Mouse (Mus musculus) thymus, adult 18-20 months (tissue): Measurements from ENCODE around the gene Bloc1s4.

Experiments used
- DNase-seq, 2 experiments: peaks; one replicate each; pipeline ENCODE4 v3.0.0; 2022; ENCODE audit warnings: mixed read lengths in 2 of 2

The Bloc1s4 gene

DNA sequence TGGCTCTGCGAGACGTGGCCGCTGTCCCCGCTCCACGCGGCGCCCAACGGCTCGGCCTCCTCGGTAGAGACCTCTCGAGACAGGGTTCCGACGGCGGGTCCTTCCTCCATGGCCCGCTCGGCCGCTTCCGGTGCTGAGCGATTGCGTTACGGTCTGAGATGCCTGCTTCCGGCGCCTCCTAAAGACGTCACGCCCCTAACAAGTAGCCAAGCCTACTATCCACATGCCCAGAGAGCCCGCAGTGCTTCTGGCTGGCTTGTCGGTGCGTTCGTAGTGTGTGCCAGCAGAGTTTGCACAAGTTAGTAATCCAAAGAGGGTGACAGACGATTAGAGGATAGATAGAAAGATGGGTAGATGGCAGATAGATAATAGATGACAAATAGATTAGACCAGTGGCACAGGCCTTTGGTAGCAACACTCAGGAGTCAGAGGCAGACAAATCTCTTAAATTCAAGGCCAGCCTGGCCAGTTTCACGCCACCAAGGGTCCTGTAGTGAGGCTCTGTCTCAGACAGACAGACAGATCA, at the start of gene Bloc1s4:
TSS of gene Bloc1s4 (minus strand) at position 115 of the 526 bp plus-strand sequence.
- DNase-seq = peak; percentile 67 to 76

DNA sequence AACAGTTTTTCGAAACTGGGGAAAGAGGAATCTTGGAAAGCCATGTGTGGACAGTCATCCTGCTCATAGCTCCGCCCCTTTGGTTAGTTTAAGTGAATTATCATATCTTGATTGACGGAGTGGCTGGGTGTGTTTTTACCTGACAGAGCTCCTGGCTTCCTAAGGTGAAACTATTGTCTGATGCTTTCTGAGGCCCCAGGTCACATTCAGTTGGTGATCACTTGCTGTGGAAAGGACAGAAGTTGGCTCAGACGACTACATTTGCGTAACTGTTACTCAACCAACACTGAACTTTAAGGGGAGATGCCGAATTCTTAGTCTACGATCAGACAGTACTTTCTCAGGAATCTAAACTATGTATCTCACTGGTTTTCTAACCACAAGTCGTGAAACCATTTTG, 48.8 kb upstream of the Bloc1s4 start:
- DNase-seq = no peak

DNA sequence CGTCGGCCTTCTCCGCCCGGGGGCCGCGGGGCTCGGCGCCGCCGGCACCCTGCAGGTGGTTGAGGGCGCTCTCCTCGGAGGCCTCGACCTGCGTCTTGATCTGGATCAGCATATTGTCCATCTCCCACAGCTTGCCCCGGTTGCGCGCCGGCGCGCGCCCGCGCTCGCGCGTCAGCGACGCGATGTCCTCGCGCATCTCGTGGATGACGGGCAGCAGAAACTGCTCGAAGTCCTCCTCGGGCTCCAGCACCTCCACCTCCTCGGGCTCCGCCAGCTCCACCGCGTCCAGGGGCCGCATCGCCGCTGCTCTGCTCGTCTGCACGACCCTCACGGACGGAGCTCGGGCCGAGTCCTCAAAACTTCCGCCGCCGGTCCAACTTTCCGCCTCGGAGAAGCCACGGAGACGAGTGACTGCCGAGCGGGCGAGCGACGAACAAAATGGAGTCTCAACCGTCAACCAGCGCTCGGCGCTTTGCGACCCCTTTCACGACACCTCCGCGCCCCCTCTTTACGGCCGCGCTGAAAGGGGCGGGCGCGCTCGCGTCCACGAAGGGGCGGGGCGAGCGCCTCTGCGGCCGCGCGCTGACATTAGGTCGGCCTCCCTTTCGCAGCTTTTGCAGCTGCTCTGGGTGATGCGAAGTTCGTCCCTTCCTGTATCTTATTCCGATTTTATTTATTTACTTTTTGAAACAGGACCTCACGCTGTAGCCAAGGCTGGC, 48.0 kb upstream of the Bloc1s4 start, which contains the start of gene Mrfap1:
TSS of gene Mrfap1 (minus strand) at position 477 of the 719 bp plus-strand sequence.
- DNase-seq = peak; percentile 89

DNA sequence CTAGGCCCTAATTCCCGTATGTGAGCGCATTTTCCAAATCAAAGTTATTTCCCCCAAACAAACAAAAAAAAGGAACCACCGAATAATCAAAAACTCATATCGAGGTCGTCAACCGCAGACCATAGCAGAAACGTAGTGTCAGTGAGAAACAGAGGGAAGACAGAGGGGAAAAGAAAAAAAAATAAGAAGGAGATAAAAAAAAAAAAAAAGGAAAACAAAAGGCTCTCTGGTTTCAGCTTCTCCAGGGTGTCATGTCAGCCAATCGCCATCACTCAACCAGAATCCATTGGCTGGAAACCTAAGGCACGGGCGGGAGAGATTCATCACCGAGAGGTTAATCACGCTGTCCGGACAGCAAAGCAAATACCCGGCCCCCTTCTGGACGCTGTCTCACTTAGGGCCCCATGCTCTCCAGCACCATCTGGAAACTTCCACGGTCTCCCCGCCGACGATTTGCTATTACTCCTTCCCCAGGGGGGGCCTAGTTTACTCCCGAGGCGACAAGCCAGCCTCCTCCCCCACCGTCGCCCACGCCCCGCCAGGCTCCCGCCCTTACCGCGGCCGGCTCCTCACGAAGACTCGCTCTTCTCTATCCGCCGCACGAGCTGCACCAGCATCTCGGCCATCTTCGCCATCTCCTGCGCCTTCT, 47.3 kb upstream of the Bloc1s4 start:
- DNase-seq = peak; percentile 52 to 61

DNA sequence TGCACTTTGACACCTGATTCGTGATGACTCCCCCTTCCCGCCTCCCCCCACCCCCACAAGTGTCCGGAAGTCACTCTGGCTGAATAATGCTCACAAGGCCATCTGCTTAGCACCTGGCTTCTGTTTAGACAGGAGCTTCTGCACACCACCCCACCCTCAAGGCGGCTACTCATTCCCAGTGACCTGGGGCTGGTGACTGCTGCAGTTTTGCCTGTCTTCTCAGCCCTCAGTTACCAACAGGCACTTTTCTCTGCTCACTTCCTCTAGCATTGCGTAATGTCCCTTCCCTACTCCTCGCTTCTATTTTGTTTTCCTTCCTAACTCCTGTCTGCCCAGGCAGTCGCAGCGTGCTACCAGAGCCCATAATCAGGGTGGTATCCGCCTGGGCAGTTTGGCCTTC, 43.4 kb upstream of the Bloc1s4 start:
- DNase-seq = no peak

DNA sequence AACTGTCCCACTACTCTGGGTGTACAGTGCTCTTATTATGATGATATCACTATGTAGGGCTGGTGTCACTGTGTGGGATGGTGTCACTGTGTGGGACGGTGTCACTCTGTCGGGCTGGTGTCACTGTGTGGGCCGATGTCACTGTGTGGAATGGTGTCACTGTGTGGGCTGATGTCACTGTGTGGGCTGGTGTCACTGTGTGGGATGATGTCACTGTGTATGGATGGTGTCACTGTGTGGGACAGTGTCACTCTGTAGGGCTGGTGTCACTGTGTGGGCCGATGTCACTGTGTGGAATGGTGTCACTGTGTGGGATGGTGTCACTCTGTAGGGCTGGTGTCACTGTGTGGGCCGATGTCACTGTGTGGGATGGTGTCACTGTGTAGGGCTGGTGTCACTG, 37.6 kb upstream of the Bloc1s4 start:
- DNase-seq = no peak

DNA sequence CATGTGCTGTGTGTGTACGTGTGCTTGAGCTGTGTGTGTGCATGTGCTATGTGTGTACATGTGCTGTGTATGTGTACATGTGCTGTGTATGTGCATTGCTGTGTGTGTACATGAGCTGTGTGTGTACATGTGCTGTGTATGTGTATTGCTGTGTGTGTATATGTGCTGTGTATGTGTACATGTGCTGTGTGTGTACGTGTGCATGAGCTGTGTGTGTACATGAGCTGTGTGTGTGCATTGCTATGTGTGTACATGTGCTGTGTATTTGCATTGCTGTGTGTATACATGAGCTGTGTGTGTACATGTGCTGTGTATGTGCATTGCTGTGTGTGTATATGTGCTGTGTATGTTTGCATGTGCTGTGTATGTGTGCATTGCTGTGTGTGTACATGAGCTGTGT, 31.1 kb upstream of the Bloc1s4 start:
- DNase-seq = no peak

DNA sequence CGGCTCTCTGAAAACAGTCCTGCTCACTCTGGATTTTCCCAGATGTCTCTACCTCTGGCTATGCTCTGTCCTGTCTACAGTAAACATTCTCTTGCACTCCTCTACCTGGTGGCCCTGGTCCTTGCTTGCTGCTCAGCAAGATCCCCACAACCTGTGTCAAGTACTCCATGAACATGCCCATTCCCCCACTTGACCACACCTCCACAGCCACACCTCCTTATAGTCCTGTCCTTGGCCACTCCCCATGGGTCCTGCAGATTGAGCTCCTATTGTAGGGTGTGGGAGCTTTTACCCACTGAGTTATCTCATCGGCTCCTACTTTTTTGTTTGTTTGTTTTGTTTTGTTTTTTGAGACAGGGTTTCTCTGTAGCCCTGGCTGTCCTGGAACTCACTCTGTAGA, 30.5 kb upstream of the Bloc1s4 start:
- no peak for DNase-seq

DNA sequence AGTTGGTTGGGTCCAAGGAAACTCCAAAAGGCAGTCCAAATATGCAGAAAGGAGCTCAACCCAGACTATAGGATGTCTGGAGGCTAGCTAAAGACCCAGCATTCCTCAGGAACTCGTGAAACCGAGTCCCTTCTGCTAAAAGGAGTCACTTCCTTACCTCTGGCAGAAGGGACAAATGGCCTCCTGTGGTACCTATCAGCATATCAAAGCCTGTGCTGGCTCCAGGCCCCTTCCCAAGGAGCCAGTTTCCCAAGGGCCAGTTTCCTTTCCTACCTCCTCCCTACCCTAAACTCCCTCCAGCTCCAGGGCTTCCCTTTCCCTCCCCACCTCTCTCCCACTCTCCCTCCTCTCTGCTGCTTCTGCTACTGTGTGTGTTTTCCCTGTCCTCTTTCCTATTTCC, 28.7 kb upstream of the Bloc1s4 start:
- DNase-seq = no peak

DNA sequence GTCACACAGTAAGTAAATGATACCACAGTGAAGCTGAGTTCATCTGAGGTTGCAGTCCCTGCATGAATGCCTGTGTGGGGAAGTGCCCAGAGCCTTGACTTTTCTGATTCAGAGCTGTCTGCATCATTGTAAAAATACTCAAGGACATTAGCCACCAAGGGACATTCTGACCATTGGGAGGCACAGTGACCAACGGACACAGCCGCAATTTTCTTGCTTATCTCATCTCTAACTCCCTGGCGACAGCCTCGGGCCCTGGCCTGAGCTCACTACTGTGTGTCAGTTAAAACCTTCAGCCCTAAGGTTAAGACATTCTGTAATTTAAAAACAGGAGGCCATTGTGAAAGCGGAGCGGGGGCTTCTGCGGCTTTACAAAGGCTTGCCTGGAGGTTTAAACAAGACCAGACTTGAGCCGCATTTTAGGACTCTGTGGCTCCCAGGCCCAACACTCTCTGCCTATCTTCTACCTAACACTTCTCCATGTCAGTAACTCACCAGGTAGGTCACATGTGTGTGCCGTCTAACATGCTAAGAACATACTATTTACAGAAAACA, 27.6 kb upstream of the Bloc1s4 start:
- no peak for DNase-seq

DNA sequence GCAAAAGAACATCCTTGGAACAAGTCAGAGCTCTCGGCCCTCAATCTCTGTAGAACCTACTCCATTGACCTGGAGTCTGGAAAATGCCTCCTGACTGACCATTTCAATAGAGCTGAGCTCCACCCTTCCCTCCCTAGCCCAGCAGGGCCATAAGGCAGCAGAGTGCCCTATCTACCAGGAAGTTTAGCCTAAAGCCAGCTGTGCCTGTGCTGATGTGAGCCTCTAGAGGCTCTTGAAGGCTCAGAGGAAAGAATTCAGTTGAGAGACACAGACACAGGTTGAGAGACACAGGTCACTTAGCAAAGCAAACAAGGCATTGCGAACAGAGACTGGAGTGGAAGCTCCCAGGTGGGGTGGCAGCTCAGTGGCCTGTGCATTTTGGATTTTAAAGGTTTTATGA, 26.9 kb upstream of the Bloc1s4 start:
- no peak for DNase-seq

DNA sequence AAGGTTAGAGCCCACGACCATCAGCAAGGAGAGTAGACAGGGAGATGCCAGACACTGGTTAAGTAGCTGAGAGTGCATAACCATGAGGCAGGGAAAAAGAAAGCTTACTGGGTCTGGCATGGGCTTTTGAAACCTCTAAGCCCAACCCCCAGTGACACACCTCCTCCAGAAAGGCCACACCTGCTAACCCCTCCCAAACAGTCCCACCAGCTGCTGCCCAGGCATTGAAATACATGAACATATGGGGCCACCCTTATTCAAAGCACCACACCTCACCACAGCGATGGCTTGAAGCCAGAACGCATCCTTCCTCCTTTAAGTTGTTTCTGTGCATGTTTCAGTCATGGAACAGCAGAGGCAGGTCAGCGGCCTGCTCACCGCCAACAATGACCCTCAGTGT, 24.1 kb upstream of the Bloc1s4 start:
- DNase-seq = no peak

DNA sequence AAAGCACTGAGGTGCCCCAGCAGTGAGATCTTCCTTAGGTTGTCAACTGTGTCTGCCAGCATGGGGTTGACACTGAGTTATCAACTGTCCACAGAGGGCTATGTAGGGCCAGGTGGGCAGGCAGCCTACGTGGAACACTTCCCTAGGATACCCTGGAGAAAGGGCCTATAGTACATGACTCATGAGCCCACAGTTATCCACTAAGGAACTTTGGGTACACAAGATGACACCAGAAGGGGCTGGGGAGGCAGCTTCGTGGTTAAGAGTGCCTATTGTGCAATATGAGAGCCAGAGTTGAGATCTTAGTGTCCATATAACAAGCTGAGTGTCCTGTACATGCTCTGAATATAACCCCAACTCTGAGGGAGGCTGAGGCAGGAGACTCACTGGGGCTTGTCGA, 21.2 kb upstream of the Bloc1s4 start:
- DNase-seq = no peak

DNA sequence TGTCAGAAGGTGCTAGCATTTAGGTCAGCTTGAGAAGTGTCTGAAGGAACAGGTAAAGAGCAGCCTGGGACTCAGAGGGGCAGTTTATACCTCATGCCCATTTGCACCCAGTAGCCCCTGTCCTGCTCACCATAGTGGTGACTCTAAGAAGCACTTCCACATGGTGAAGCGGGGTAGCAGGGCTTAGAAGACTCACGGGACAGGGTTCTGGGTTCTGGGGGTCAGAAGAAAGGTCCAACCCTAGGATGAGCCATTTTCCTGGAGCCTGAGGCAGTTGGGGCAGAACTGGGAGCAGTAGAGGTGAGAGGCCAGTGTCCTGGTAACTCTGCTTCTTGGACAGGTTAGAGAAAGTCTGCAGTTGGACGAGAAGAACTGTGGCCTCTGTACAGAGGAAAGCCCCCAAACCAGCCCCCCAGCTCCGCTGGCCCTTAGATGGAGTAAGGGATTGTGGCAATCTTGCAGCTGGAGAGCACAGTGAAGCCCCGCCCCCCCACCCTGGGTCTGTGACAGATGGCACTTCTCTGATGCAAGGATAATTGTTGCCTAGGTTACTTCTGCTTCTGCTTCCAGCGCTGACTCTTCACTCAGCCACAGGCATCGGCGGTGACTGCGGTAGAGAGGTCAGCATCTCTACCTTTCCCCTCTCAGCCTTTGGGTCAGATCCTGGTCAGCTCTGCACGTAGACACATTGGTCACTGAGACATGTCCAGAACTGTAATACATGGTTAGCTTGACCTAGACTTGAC, 18.7 kb upstream of the Bloc1s4 start:
- DNase-seq = no peak

DNA sequence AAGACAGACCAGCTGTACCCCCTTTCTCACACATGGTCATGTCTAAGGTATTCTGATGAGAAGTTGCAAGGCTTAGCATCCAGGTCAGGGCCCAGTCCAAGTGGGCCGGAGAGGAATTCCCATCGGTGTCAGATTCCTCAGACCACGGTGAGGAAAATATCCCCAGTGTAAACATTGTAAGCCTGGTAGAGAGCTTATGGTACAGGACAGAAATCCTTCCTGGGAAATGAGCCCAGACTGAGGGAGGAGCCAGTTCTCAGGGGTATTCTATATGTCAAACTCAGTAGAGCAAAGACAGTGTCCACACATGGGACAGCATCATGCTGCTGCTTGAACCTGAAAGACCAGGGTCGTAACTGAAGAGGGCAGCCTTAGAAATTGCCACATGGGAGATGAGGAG, 11.4 kb upstream of the Bloc1s4 start:
- DNase-seq = no peak

DNA sequence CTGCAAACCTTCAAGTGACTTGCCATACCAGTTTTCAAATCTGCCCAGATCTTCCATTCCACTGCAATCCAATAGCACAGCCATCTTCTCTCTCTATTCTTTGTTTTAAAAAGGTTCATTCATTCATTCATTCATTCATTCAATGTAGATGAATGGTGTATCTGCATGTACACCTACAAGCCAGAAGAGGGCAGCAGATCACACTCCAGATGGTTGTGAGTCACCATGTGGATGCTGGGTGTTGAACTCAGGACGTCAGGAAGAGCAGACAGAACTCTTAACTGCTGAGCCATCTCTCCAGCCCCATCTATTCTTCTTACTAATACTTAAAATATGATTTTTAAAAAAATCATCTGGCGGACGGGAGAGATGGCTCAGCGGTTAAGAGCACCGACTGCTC, 8.6 kb upstream of the Bloc1s4 start:
- DNase-seq = no peak

DNA sequence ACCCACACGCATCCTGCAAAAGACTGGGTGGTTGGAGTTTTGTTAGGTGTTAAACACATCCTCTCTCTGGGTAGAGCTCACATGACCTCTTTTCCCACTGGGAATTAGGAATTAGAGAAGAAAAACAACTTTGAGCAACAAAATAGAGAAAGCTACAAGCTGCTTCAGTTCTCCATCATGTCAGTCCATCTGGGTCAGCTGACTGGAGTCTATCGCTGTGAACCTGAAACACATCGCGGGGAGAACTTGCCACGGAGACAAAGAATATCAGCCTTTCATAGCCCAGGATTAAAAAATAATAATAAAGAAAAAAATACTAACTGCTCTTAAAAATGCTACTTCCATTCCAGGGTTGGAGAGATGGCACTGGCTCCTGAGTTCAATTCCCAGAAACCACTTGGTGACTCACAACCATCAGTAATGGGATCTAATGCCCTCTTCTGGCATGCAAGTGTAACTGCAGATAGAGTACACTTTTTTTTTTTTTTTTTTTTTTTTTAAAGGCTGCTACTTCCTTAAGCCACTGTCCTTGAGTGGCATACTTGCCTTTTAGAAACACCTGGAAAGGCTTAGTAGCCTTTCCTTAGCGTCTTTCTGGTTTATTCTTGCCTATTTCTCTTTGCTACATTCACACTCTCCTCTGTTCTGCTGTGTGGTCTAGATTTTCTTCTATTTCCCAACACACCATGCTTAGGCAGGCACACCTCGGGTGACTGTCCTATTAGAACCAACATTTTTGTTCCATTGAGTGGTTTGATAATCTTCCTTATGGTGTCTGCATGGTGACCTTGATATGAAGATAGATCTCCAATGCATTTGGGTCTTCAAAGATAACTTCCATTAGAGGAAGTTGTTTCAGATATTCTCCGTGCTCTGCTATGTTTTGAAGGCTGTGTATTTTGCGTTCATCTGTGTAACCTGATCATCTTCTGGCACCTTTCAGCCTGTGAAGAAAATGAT, 1.9 kb upstream of the Bloc1s4 start:
- no peak for DNase-seq

DNA sequence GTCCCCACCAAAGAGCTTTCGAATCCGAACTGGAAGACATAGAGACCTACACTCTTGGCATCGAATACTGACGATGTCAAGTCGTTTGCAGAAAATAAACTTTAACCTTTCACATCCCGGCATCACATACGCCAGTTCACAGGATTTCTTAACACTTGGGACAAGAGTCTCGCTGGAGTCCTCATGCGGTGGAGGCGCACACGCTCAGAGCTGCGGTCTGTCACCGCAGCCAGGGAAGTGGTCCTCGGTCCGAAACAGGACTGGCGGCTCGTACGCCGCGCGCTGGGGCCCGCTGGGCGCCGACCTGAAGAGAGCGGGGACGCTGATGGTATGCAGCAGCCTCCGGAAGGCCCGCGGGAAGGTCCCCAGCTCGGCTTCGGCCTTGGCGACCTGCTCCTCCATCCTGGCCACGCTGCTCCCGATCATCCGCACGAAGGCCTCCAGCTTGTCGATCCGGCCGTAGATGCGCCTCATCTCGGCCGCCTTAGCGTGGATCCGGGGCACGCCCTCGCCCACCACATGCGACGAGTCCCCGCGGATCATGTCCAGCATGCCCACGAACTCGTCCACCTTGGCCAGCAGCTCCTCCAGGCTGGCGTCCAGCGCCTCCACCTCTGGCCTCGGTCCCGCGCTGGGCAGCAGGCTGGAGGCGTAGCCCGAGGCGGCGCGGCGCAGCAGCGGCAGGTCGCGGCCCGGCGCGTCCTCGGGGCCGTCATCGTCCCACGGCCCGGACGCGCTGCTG, 485 bp downstream of the Bloc1s4 start:
- DNase-seq = peak in 1 of 2 experiments; percentile 20

DNA sequence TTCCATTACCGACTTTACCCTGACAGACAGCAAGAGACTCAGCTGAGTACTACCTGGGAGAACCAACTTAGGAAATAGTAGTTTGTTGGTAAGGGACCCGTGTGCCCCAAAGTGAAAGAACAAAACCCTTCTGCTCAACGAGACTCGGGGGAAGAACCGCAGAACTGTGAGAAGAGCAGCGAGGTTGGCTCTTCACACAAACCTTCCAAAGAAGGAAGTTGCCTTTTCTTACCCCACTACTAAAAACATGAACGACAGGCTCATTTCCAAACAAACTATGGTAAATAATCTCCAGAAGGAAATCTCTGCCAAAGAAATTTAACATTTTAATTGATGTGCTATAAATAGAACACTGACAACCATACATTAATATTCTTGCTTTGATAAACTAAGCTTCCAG, 1.4 kb downstream of the Bloc1s4 start:
- DNase-seq = no peak

DNA sequence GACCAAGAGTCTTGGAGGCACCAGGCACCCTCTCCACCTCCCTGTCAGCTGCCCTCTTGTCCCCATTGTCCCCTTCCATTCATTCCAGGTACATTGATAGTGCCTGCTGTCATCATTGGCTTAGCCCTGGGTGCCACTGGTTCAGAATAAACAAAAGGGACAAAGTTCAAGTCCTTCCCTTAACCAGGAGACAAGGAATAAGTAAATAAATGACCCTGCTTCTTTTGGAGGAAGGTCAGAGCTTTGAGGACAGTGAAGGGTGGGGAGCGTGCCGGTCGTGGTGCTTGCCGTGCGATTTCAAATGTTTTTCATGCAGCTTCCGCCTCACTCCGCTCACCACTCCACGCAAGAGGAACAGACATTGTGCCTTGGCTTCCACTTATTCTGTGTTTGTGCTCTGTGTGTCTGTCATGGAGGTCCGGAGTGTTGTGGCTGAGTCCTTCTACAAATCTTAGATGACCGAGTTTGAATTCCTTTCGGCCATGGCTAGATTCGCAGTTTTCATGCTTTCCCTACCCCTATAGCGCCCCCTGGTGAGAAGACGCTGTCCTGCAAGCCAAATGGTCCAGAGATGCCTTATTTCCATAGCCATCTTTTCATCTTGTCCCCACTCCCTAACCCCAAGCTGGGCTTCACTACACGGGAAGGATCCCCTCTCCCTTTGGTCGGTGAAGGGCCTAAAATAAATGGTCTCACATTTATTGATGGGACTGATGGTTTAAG, 6.2 kb downstream of the Bloc1s4 start:
- peak; percentile 45 to 47 for DNase-seq

DNA sequence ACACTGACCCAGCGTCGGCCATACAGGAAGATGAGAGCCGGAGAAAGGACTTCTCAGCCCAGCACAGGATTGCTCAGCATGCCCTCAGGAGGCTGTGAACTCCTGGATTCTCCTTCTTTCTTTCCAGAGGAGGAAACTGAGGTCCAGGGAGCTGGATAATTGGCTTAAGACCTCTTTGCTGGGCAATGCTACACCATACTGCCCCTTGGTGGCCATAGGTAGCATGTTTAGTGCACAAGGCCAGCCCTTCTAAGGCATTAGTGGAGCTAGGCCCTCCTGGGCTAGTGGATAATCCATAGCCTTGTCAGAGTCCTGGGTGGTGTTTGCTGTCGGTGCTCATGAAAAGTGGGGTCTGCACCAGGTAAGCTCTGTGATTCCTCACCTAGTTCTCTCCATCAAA, 8.6 kb downstream of the Bloc1s4 start:
- DNase-seq = no peak
